Mouse (Mus musculus) MN1 (cell line): ENCODE results near the gene Tor1aip2.
"Not testable (repeated sequence)": the region's sequence is repeated elsewhere in the genome, so short reads cannot be mapped to it uniquely, and the experiment has no call there.

Experiments used
- DNase-seq: peaks from one replicate; pipeline ENCODE4 v3.0.0-alpha.2; 2016; ENCODE audit warnings: low spot score

The Tor1aip2 gene

GRCm38 (mm10) chr1:156035269-156035929 is at the start of gene Tor1aip2:
Gene Tor1aip2 (plus strand): TSS chr1:156035403.
- peak; percentile 91 for DNase-seq

DNA sequence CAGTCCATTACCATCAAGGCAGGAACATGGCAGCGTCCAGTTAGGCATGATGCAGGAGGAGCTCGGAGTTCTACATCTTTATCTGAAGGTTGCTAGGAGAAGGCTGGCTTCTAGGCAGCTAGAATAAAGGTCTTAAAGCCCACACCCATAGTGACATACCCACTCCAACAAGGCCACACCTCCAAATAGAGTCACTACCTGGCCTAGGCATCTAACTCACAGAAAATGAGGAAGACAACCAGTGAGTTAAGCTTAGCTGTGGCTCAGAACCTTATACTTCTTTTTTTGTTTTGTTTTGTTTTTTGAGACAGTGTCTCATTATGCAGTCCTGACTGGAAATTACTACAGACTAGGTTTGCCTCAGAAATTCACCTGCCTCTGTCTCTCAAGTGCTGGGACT is 47.6 kb upstream of the Tor1aip2 start:
- DNase-seq: no peak

- peak; percentile 70 for DNase-seq
These were observed 45.8 kb upstream of the Tor1aip2 start for GRCm38 (mm10) chr1:155989387-155989786.

- no peak for DNase-seq
These were observed 44.8 kb upstream of the Tor1aip2 start for GRCm38 (mm10) chr1:155990391-155990790.

- no peak for DNase-seq
These were observed 40.7 kb upstream of the Tor1aip2 start for GRCm38 (mm10) chr1:155994524-155994923.

DNA sequence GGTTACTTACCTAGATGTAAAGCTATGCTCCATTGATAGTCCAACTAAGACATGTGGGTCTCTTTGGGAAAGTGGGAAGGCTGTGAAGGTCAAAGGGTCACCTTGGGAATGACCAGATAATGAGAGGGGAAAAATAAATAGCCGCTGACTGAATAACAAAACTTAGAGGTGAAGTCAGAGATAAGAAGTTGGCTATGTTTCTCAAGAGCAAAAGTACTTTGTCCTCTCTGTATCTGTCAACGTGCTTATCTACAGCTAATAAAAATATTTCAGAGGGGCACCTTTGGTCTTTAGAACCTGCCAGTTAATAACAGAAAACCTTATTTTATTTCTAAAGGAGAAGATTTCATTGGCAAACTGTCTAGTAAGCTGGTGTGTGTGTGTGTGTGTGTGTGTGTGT is 39.6 kb upstream of the Tor1aip2 start:
- DNase-seq: no peak

GRCm38 (mm10) chr1:156002366-156002765 is 32.8 kb upstream of the Tor1aip2 start:
- DNase-seq: no peak

DNA sequence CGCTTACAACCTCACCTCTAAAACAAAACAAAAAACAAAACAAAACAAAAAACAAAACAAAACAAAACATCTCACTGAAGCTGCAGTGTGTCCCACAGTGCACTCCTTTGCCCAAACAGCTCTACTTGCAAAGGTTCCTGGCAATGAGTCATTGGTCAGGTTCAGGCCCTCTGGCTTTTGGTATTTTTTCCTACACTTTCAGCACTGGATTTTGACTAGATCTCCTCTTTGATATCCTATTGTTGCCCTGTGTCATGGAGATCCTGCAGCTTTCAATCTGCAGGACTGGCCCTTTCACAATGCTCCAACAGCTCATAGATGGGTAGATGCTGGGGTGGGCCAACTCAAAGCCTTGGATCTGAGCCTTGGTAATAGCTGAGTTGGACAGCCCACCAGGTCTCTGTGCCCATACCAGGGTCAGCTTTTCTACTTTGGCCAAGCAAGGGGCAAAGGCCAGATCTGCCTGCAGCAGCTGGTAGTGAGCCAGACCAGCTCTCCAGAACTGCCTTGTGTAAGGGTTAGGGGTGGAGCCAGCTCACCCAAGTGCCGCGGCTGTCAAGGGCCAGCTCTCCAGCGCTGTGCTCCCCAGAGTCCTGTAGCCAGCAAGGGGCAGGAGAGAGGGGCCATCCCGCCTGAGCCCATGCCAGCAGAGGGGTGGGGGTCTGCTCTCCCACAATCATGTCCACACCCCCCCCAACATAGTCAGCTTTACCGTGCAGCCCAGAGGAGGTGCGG is 31.8 kb upstream of the Tor1aip2 start:
- DNase-seq: peak; percentile 33

- DNase-seq: no peak
These were observed 29.3 kb upstream of the Tor1aip2 start for GRCm38 (mm10) chr1:156005906-156006305.

- no peak for DNase-seq
These were observed 26.2 kb upstream of the Tor1aip2 start for GRCm38 (mm10) chr1:156009003-156009402.

- no peak for DNase-seq
These were observed 15.4 kb upstream of the Tor1aip2 start for GRCm38 (mm10) chr1:156019800-156020199.

- DNase-seq: no peak
These were observed 14.8 kb upstream of the Tor1aip2 start for GRCm38 (mm10) chr1:156020402-156020801.

GRCm38 (mm10) chr1:156024831-156025503 is 10.2 kb upstream of the Tor1aip2 start:
- no peak for DNase-seq

DNA sequence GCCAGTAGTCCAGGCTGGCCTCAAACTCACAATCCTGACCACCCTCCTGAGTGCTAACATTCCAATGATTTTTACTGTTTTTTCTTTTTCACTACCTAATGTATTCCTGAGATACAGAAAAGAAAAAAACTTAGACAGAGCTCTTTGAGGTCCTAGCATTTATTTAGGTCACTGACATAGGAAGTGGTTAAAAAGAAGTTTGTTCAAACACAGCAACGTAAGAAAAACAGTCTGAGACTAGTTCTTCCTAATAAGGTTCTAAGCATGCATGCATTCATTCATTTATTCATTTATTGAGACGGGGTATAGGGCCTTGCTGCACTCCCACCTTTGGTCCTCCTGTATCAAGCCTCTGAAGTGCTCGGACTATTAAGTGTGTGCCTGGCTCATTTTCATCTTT is 7.4 kb upstream of the Tor1aip2 start:
- DNase-seq: no peak

DNA sequence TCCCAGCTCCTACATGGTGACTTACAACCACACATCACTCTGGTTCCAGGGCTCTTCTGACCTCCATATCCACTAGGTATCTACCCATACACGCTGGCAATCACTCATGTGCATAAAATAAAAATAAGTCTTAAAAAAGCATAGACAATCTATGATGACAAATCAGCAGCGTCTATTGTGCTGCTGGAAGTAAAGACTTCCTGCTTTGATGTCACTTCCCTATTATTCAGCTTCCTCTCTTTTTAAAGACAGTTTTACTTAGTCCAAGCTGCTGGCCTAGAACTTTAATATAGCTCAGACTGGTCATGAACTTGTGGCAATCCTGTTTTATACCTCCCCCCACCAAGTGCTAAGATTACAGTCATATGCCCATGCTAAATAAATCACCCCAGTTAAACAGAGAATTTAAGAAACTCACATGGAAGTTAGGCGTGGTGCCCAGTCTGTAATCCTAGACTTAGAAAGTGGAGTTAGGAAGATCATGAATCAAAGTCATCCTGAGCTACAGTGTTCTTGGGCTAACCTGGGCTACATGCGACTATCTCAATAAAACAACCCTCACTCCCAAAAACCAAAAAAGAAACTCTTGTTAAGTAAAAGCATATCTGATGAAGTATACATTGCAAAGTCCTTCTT is 6.7 kb upstream of the Tor1aip2 start:
- no peak for DNase-seq

DNA sequence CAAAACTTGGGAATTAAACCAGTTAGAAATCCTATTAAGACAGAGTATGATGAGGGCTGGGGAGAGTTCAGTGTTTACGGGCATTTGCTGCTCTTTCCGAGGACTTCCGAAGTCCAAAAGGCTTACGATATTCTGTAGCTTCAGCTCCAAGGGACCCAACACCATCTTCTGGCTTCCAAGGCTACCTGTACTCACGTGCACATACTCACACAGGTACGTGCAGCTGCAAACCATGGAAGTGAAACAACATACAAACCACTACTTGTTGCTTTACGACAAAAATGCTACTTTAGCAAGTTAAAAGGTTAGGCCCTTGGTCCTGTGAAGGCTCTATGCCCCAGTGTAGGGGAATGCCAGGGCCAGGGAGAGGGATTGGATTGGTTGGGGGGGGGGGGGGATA is 1.3 kb upstream of the Tor1aip2 start:
- no peak for DNase-seq

DNA sequence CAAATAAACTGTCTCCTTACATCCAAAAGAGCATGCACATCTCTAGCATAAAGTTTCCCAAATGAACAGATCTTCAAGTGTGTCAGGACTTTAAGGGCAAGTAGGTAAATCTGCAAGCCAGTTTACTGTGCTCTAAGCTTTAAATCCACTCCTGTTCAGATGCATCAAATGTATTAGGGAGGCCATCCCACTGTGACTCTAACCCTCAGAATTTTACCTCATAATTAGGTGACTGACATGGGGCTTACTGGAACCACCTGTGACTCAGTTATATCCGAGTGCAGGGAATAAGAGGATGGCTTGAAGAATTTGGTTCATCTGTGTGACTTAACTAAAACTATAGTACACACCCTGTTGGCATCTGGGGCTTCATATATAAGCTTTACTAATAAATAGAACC is 542 bp upstream of the Tor1aip2 start:
- no peak for DNase-seq

DNA sequence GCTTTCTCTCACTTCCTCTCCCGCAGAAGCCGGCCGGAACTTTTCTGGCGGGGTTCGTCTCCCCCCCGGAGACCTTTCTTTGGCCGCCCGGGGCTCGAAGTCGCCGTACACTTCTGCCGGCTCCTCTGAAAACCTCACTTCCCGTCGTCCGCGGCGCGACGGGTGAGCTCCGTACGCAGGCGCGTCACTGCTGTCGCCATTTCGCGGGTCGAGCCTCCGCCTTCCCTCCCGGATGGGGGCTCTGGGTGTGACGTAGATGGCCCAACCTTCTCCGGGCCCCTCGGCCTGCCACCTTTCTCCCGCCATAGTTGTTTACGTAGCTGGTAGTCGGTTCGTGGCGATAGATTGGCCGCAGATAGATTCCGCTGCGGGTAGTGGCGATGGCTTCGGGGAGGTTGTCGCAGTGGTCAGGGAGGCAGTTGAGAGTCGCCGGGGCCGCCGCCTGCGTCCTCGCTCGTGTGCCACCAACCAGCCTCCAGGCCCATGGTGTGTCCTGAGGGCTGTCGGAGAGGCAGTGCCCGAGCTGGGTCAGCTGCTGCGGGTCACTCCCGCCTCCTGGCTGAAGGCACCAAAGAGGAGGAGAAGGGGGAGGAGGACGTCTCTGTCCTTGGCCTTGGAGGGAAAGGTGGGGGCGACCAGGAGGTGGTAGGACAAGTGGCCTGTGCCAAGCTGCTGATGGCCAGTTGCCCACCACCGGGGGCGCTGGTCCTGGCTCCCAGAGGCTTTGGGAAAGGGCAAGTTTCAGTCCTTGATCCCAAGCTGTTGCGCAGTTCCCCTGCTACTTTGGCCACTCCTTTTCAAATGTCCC is 931 bp downstream of the Tor1aip2 start, which contains the start of gene Tor1aip1:
Gene Tor1aip1 (minus strand): TSS at position 551 of the 808 bp plus-strand sequence.
- peak; percentile 99 for DNase-seq

- DNase-seq: no peak
These were observed 2.0 kb downstream of the Tor1aip2 start for GRCm38 (mm10) chr1:156037144-156037583.

GRCm38 (mm10) chr1:156039989-156040388 is 4.8 kb downstream of the Tor1aip2 start:
- DNase-seq: not testable (repeated sequence)

DNA sequence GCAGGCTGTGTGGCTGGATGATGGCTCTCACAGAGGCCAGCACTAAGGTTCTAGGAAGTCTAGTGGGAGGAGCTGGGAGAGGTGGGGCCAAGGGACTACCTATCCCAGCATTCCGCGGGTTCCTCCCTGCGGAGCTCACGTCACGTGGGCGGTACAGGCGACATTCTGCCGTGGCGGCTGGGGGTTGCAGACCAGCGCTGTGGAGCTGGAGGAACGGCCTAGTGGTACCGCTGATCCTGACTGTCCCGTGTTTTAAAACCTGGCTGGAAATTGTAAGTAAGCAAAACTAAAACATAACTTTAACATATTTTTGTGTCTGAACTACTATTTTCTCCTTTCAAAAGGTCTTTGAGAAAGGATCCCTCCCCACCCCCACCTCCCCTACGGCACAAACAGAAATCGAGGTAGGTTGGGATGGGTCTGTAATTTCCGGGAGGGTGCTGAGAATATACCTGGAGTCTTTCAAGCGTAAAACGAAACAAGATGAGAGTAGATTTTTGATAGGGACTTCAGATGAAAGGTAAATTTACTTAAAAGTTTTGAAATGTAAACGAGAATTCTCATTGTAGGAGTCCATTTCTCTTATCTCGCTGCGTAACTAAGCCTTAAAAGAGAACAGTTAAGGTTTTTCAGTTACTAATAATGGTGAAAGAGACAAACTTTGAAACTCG is 5.7 kb downstream of the Tor1aip2 start:
- DNase-seq: peak; percentile 93
